Mouse (Mus musculus): ENCODE measurements around the gene Ccdc107. TPM values are rescaled to one million over a fixed set of nuclear protein-coding genes. Genes with fewer than 3 reads are reported as not detected.
A peak's percentile ranks its signal among the peaks of the same experiment; 100 is the strongest.

Ccdc107 gene
- polyA plus RNA-seq, 1 experiment: 133 TPM

- no peaks in the 10 kb centered on the region for H3K27me3 ChIP-seq (ENCODE audit: control insufficient read depth, insufficient read depth, low read length)
- H3K27ac ChIP-seq (ENCODE audit: insufficient read depth, low read length): no peak overlapping the region
- WGBS: 67% methylated on average over 11 of the region's 11 CpGs
- H3K4me3 ChIP-seq (replicated peaks; ENCODE audit: insufficient read depth, low read depth, low read length): no peak overlapping the region
- no peak for DNase-seq
- TF ChIP-seq POLR2A (IDR thresholded peaks at IDR 0.05; ENCODE audit: borderline replicate concordance, insufficient read depth, low read length) (no peak), CTCF (IDR thresholded peaks at IDR 0.05; ENCODE audit: borderline replicate concordance, insufficient read depth, low read depth, low read length) (no peak)
- no peaks in the 10 kb centered on the region; the same call in 1 of the 2 replicates for H3K4me1 ChIP-seq (ENCODE audit: control insufficient read depth, insufficient read depth, low read length)
Observed at GRCm38 (mm10) chr4:43515764-43516708, 23.3 kb downstream of the Ccdc107 start.

GRCm38 (mm10) chr4:43519551-43519950 lies 26.9 kb downstream of the Ccdc107 start:
- DNase-seq: no peak
- WGBS: 23% methylated on average over 10 of the region's 10 CpGs
- peak overlapping the region; percentile 45 for H3K4me3 ChIP-seq (replicated peaks; ENCODE audit: insufficient read depth, low read depth, low read length)
- H3K27ac ChIP-seq (ENCODE audit: insufficient read depth, low read length): no peak overlapping the region
- no peaks in the 10 kb centered on the region; the same call in 1 of the 2 replicates for H3K4me1 ChIP-seq (ENCODE audit: control insufficient read depth, insufficient read depth, low read length)
- no peak for TF ChIP-seq CTCF (IDR thresholded peaks at IDR 0.05; ENCODE audit: borderline replicate concordance, insufficient read depth, low read depth, low read length)
- TF ChIP-seq POLR2A (IDR thresholded peaks at IDR 0.05; ENCODE audit: borderline replicate concordance, insufficient read depth, low read length): no peak
- H3K27me3 ChIP-seq (ENCODE audit: control insufficient read depth, insufficient read depth, low read length): peaks cover 3% of the 10 kb centered on the region; the same call in 1 of the 2 replicates

GRCm38 (mm10) chr4:43519956-43520355 lies 27.3 kb downstream of the Ccdc107 start:
- TF ChIP-seq POLR2A (IDR thresholded peaks at IDR 0.05; ENCODE audit: borderline replicate concordance, insufficient read depth, low read length): no peak
- no peak for TF ChIP-seq CTCF (IDR thresholded peaks at IDR 0.05; ENCODE audit: borderline replicate concordance, insufficient read depth, low read depth, low read length)
- peak; percentile 83 to 92 for DNase-seq
- no peaks in the 10 kb centered on the region for H3K4me1 ChIP-seq (ENCODE audit: control insufficient read depth, insufficient read depth, low read length)
- H3K27me3 ChIP-seq (ENCODE audit: control insufficient read depth, insufficient read depth, low read length): peaks cover 3% of the 10 kb centered on the region; the same call in 1 of the 2 replicates
- H3K4me3 ChIP-seq (replicated peaks; ENCODE audit: insufficient read depth, low read depth, low read length): peak overlapping the region; percentile 45
- no peak overlapping the region for H3K27ac ChIP-seq (ENCODE audit: insufficient read depth, low read length)
- WGBS: 16% methylated on average over 6 of the region's 6 CpGs

DNA sequence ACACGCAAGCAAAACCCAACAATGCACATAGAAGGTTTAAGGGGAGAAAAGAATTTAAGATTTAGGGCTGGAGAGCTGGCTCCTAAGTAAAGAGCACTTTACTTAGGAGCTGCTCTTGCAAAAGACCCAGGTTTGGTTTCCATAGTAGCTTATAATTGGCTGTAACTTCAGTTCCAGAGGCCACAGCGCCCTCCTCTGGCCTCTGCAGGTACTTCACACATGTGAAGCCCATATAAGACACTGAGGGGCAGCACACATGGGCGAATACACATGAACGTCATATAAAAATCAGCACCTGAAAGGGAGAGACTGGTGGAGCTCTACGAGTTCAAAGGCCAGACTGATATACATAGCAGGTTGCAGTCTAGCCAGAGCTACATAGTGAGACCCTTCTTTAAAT lies 35.2 kb downstream of the Ccdc107 start:
- peaks cover 3% of the 10 kb centered on the region; the same call in 1 of the 2 replicates for H3K27me3 ChIP-seq (ENCODE audit: control insufficient read depth, insufficient read depth, low read length)
- 73% methylated on average over 5 of the region's 5 CpGs for WGBS
- no peak for DNase-seq
- no peak overlapping the region for H3K27ac ChIP-seq (ENCODE audit: insufficient read depth, low read length)
- no peaks in the 10 kb centered on the region for H3K4me1 ChIP-seq (ENCODE audit: control insufficient read depth, insufficient read depth, low read length)
- no peak overlapping the region for H3K4me3 ChIP-seq (replicated peaks; ENCODE audit: insufficient read depth, low read depth, low read length)
- TF ChIP-seq POLR2A (IDR thresholded peaks at IDR 0.05; ENCODE audit: borderline replicate concordance, insufficient read depth, low read length) (no peak), CTCF (IDR thresholded peaks at IDR 0.05; ENCODE audit: borderline replicate concordance, insufficient read depth, low read depth, low read length) (0 out of 2 replicates have a peak, but pooled peaks have one; percentile 10)

- Histone ChIP-seq H3K4me3 (replicated peaks; ENCODE audit: insufficient read depth, low read depth, low read length) (no peak overlapping the region), H3K27ac (ENCODE audit: insufficient read depth, low read length) (no peak overlapping the region), H3K27me3 (ENCODE audit: control insufficient read depth, insufficient read depth, low read length) (peaks cover 3% of the 10 kb centered on the region; the same call in 1 of the 2 replicates), H3K4me1 (ENCODE audit: control insufficient read depth, insufficient read depth, low read length) (no peaks in the 10 kb centered on the region)
- DNase-seq: no peak
- TF ChIP-seq POLR2A (IDR thresholded peaks at IDR 0.05; ENCODE audit: borderline replicate concordance, insufficient read depth, low read length): no peak
- no peak for TF ChIP-seq CTCF (IDR thresholded peaks at IDR 0.05; ENCODE audit: borderline replicate concordance, insufficient read depth, low read depth, low read length)
- 78% methylated on average over 9 of the region's 9 CpGs for WGBS
Observed at GRCm38 (mm10) chr4:43528487-43528886, 35.8 kb downstream of the Ccdc107 start.

GRCm38 (mm10) chr4:43530081-43530501 lies 37.4 kb downstream of the Ccdc107 start:
- no peak for TF ChIP-seq POLR2A (IDR thresholded peaks at IDR 0.05; ENCODE audit: borderline replicate concordance, insufficient read depth, low read length)
- no peak for TF ChIP-seq CTCF (IDR thresholded peaks at IDR 0.05; ENCODE audit: borderline replicate concordance, insufficient read depth, low read depth, low read length)
- H3K27ac ChIP-seq (ENCODE audit: insufficient read depth, low read length): no peak overlapping the region
- H3K4me1 ChIP-seq (ENCODE audit: control insufficient read depth, insufficient read depth, low read length): no peaks in the 10 kb centered on the region
- 68% methylated on average over 8 of the region's 8 CpGs for WGBS
- DNase-seq: no peak
- H3K27me3 ChIP-seq (ENCODE audit: control insufficient read depth, insufficient read depth, low read length): no peaks in the 10 kb centered on the region
- no peak overlapping the region for H3K4me3 ChIP-seq (replicated peaks; ENCODE audit: insufficient read depth, low read depth, low read length)

GRCm38 (mm10) chr4:43530581-43530980 lies 37.9 kb downstream of the Ccdc107 start:
- TF ChIP-seq POLR2A (IDR thresholded peaks at IDR 0.05; ENCODE audit: borderline replicate concordance, insufficient read depth, low read length) (no peak), CTCF (IDR thresholded peaks at IDR 0.05; ENCODE audit: borderline replicate concordance, insufficient read depth, low read depth, low read length) (peak; percentile 75)
- no peaks in the 10 kb centered on the region for H3K27me3 ChIP-seq (ENCODE audit: control insufficient read depth, insufficient read depth, low read length)
- H3K27ac ChIP-seq (ENCODE audit: insufficient read depth, low read length): no peak overlapping the region
- DNase-seq: peak; percentile 68 to 76
- 28% methylated on average over 7 of the region's 7 CpGs for WGBS
- H3K4me3 ChIP-seq (replicated peaks; ENCODE audit: insufficient read depth, low read depth, low read length): no peak overlapping the region
- no peaks in the 10 kb centered on the region for H3K4me1 ChIP-seq (ENCODE audit: control insufficient read depth, insufficient read depth, low read length)
